Mouse (Mus musculus): ENCODE results near the gene Uqcc1. TPM values are rescaled to one million over a fixed set of nuclear protein-coding genes. Genes with fewer than 3 reads are reported as not detected.

Uqcc1 gene
- 10 to 100 TPM; 76.5 to 83.3 (median 78.3) TPM for total RNA-seq (2022)

GRCm38 (mm10) chr2:155929531-155930442 lies at the start of gene Uqcc1:
Uqcc1 (minus strand) TSS chr2:155930310.
- peak; percentile 94 to 95 for DNase-seq (ENCODE audit: low spot score in 2 of 2)

GRCm38 (mm10) chr2:155979328-155979991 lies 49.4 kb upstream of the Uqcc1 start:
- DNase-seq (ENCODE audit: low spot score in 2 of 2): no peak

GRCm38 (mm10) chr2:155974087-155974731 lies 44.1 kb upstream of the Uqcc1 start:
- no peak for DNase-seq (ENCODE audit: low spot score in 2 of 2)

GRCm38 (mm10) chr2:155973348-155973747 lies 43.2 kb upstream of the Uqcc1 start:
- DNase-seq (ENCODE audit: low spot score in 2 of 2): no peak

GRCm38 (mm10) chr2:155962991-155963390 lies 32.9 kb upstream of the Uqcc1 start:
- DNase-seq (ENCODE audit: low spot score in 2 of 2): no peak

- no peak for DNase-seq (ENCODE audit: low spot score in 2 of 2)
Measured at GRCm38 (mm10) chr2:155961862-155962261, 31.8 kb upstream of the Uqcc1 start.

GRCm38 (mm10) chr2:155959981-155960380 lies 29.9 kb upstream of the Uqcc1 start:
- DNase-seq (ENCODE audit: low spot score in 2 of 2): no peak

GRCm38 (mm10) chr2:155956134-155957059 lies 26.3 kb upstream of the Uqcc1 start, which contains the start of gene Cep250:
Cep250 (plus strand) TSS chr2:155956458.
- peak; percentile 77 to 85 for DNase-seq (ENCODE audit: low spot score in 2 of 2)

- DNase-seq (ENCODE audit: low spot score in 2 of 2): peak; percentile 53 to 67
Measured at GRCm38 (mm10) chr2:155952006-155952405, 21.9 kb upstream of the Uqcc1 start.

GRCm38 (mm10) chr2:155949362-155949761 lies 19.3 kb upstream of the Uqcc1 start:
- no peak for DNase-seq (ENCODE audit: low spot score in 2 of 2)

GRCm38 (mm10) chr2:155947390-155948002 lies 17.4 kb upstream of the Uqcc1 start:
- DNase-seq (ENCODE audit: low spot score in 2 of 2): no peak

- DNase-seq (ENCODE audit: low spot score in 2 of 2): no peak
Measured at GRCm38 (mm10) chr2:155946499-155946898, 16.4 kb upstream of the Uqcc1 start.

- DNase-seq (ENCODE audit: low spot score in 2 of 2): peak in 1 of 2 experiments; percentile 57
Measured at GRCm38 (mm10) chr2:155946069-155946468, 16.0 kb upstream of the Uqcc1 start.

- DNase-seq (ENCODE audit: low spot score in 2 of 2): no peak
Measured at GRCm38 (mm10) chr2:155945580-155945979, 15.5 kb upstream of the Uqcc1 start.

GRCm38 (mm10) chr2:155945124-155945523 lies 15.0 kb upstream of the Uqcc1 start, which contains the start of gene Gdf5:
Gdf5 (minus strand) TSS chr2:155945367.
- DNase-seq (ENCODE audit: low spot score in 2 of 2): no peak

GRCm38 (mm10) chr2:155944685-155945084 lies 14.6 kb upstream of the Uqcc1 start:
- DNase-seq (ENCODE audit: low spot score in 2 of 2): no peak

- no peak for DNase-seq (ENCODE audit: low spot score in 2 of 2)
Measured at GRCm38 (mm10) chr2:155943463-155943862, 13.4 kb upstream of the Uqcc1 start.

GRCm38 (mm10) chr2:155941697-155942442 lies 11.8 kb upstream of the Uqcc1 start:
- DNase-seq (ENCODE audit: low spot score in 2 of 2): no peak

- no peak for DNase-seq (ENCODE audit: low spot score in 2 of 2)
Measured at GRCm38 (mm10) chr2:155940681-155941080, 10.6 kb upstream of the Uqcc1 start, which contains the start of gene Gm15557. Gm15557 (plus strand) TSS chr2:155940728.
